Mouse (Mus musculus) hindbrain, embryonic 16.5 days (tissue): Measurements from ENCODE around the gene Klrd1. TPM values are rescaled to one million over a fixed set of nuclear protein-coding genes. Genes with fewer than 3 reads are reported as not detected.

Experiments
- ATAC-seq: fragments of 200-750 bp; cut with Nextera tagmentation; 2 replicates; pipeline ENCODE4 v1.8.0; 2017; ENCODE audit warnings: moderate TSS enrichment, moderate library complexity
- H3K27ac ChIP-seq: fragments of 300-500 bp; sonication (generic); 2 replicates; pipeline ENCODE4 v1.5.1; 2014; ENCODE audit warnings: low read depth, mild to moderate bottlenecking, control low read depth, low read length, moderate library complexity
- H3K27me3 ChIP-seq: fragments of 300-500 bp; sonication (generic); replicated peaks from 2 replicates; pipeline ENCODE4 v1.6.1; 2014; ENCODE audit warnings: low read length; ENCODE audit not compliant: control insufficient read depth, insufficient read depth
- H3K36me3 ChIP-seq: fragments of 300-500 bp; sonication (generic); 2 replicates; pipeline ENCODE4 v1.6.1; 2014; ENCODE audit warnings: mild to moderate bottlenecking, low read length, moderate library complexity, mixed read lengths; ENCODE audit not compliant: control insufficient read depth, insufficient read depth
- H3K4me1 ChIP-seq: fragments of 300-500 bp; sonication (generic); 2 replicates; pipeline ENCODE4 v1.6.1; 2014; ENCODE audit warnings: low read depth, low read length; ENCODE audit not compliant: control insufficient read depth, insufficient read depth
- H3K4me2 ChIP-seq: fragments of 300-500 bp; sonication (generic); 2 replicates; pipeline ENCODE4 v1.6.1; 2014; ENCODE audit warnings: mild to moderate bottlenecking, low read length, control low read depth, moderate library complexity
- H3K4me3 ChIP-seq: fragments of 300-500 bp; sonication (generic); 2 replicates; pipeline ENCODE4 v1.5.1; 2014; ENCODE audit warnings: mild to moderate bottlenecking, low read length, control low read depth, moderate library complexity
- H3K9ac ChIP-seq: fragments of 300-500 bp; sonication (generic); 2 replicates; pipeline ENCODE4 v1.6.1; 2014; ENCODE audit warnings: low read depth, mild to moderate bottlenecking, control low read depth, low read length, moderate library complexity
- H3K9me3 ChIP-seq: fragments of 300-500 bp; sonication (generic); 2 replicates; pipeline ENCODE4 v1.6.1; 2014; ENCODE audit warnings: mild to moderate bottlenecking, low read length, moderate library complexity; ENCODE audit not compliant: control insufficient read depth
- WGBS: fragments of 180-500 bp; shearing (Covaris S2); extraction: QIAGEN DNeasy Blood & Tissue Kit; methylation state at CpG from one replicate; pipeline ENCODE4 v1.1.7; 2014; 5-methylcytosine and 5-hydroxymethylcytosine counted together
- polyA plus RNA-seq: library from polyadenylated mRNA; unstranded; fragments of >200 nt; fragmentation: Nextera tagmentation; extraction: Ambion mirVana; gene quantifications from 2 replicates; pipeline ENCODE4 v1.2.1, GENCODE M21; 2015

Klrd1 gene
- not detected in 2 replicates for polyA plus RNA-seq

DNA sequence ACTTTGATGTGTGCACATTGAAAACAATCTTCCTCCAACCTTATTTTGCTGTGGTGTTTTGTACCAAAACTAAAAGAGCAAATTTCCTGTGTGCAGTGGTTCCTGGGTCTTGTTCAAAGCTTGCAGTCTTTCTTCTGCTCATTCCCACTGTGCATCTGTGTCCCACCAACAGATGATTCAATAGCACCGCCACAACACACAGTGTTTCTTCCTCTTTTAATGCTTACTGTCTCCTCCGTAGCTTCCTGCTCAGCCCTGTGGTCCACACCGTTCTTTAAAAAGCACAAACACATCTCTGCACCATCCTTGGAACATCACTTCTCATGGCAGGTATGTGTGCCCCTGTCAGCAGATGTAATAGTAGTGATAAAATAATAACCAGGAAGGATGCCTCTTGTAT is at the start of gene Klrd1:
Gene Klrd1, plus strand, starts transcription at position 275 of the 400 bp plus-strand sequence.
- no peaks in the 10 kb centered on the region for H3K36me3 ChIP-seq
- H3K9ac ChIP-seq, result no peak within 1 kb of the TSS
- H3K27ac ChIP-seq, result no peak within 1 kb of the TSS
- no peaks in the 10 kb centered on the region for H3K4me1 ChIP-seq
- H3K4me2 ChIP-seq, result no peak within 1 kb of the TSS
- no peak within 1 kb of the TSS for H3K4me3 ChIP-seq
- ATAC-seq, result no peak
- 83% methylated on average over 3 of the region's 3 CpGs for WGBS
- H3K9me3 ChIP-seq, result no peaks in the 10 kb centered on the region
- H3K27me3 ChIP-seq, result no peaks in the 10 kb centered on the region

DNA sequence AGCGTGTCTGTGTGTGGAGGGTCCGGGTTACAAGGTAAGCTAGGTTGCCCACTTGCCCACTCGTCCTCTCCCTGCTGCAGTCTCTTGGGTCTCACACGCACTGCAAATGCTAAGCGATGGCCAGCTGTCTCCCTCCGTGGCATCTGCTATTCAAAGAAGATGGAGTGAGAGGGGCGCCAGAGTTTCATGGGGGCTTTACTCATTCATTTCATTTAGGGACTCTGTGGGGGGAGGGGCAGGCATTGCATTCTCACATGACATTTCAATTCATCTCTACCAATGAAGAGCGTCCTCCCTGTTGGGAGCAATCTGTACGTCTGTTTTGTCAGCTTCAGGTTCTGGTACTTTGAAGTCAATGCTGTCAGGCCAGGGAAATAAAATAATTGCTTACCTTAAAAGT is 49.7 kb upstream of the Klrd1 start:
- Histone ChIP-seq H3K4me3 (no peak overlapping the region), H3K9ac (no peak overlapping the region), H3K27me3 (no peaks in the 10 kb centered on the region), H3K4me1 (peaks cover under 1% of the 10 kb centered on the region; the same call in 1 of the 2 replicates), H3K4me2 (no peak overlapping the region), H3K27ac (no peak overlapping the region), H3K36me3 (peaks cover 34% of the 10 kb centered on the region), H3K9me3 (no peaks in the 10 kb centered on the region)
- ATAC-seq, result no peak
- WGBS, result 31% methylated on average over 9 of the region's 9 CpGs

DNA sequence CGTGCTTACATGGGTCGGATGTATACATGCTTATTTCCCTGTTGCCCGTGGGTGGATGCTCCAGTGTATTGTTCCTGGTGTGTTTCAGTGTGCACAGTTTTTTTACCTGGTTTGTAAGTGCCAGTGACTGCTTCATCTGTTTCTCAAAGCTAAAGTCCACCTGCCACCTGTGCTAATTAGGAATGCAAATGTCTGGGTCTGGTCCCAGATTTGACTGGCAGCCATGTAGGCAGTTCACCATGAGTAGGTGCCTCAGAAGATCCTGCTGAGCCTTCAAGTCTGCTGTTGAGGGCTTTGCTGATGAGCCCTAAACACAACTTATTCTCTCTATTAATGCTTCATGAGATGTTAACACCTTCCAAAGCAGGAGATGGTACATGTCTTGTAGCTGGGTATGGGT is 49.0 kb upstream of the Klrd1 start:
- H3K4me2 ChIP-seq, result no peak overlapping the region
- H3K9me3 ChIP-seq, result no peaks in the 10 kb centered on the region
- no peak overlapping the region for H3K27ac ChIP-seq
- H3K4me1 ChIP-seq, result no peaks in the 10 kb centered on the region
- no peaks in the 10 kb centered on the region for H3K27me3 ChIP-seq
- no peak overlapping the region for H3K4me3 ChIP-seq
- ATAC-seq, result no peak
- H3K36me3 ChIP-seq, result peaks cover 34% of the 10 kb centered on the region
- WGBS, result 88% methylated on average over 3 of the region's 3 CpGs
- no peak overlapping the region for H3K9ac ChIP-seq

DNA sequence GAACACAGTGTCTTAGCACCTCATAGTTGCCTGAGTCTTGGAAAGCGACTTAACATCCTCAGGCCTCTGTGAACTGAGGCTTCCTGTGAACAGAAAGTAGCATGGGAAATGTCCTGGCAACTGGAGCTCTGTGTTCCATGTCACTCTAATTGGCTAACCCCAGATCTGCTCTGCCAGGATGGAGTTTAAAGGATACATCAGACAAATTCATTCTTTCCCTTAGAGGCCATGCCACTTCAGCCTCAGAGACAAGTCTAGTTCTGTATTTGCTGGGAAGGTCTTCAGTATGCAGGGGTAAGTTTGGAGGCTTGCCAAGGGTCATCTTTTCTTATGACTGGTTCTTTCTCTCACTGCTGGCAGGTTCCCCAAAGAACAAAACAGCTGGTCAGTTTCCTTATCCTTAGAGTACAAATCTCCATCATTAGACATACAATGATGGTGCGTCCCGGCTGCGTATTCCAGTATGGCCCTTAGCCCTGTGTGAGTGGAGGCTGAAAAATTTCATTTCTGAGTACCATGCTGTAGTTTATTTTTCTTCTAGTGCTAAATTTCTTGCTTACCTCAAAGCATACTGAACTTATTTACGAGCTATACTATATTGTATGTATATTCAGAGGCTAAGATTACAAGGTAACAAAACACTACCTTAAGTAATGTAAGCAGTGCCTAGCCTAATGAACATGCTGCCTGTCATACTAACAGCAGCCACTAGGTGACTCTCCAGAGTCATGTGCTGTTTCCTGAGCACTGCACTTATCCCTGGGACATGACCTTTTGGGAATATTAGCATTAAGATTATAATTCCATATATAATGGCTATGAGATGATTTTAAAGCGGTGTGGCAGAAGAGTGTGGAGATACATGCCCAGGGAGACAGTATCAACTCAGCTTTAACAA is 47.6 kb upstream of the Klrd1 start:
- Histone ChIP-seq H3K9ac (no peak overlapping the region), H3K9me3 (no peaks in the 10 kb centered on the region), H3K27ac (no peak overlapping the region), H3K4me2 (no peak overlapping the region), H3K4me3 (no peak overlapping the region), H3K36me3 (peaks cover 24% of the 10 kb centered on the region), H3K4me1 (no peaks in the 10 kb centered on the region), H3K27me3 (no peaks in the 10 kb centered on the region)
- 42% methylated on average over 6 of the region's 6 CpGs for WGBS
- ATAC-seq, result peak; percentile 85

- no peak overlapping the region for H3K27ac ChIP-seq
- no peak overlapping the region for H3K4me2 ChIP-seq
- H3K36me3 ChIP-seq, result no peaks in the 10 kb centered on the region
- no peaks in the 10 kb centered on the region for H3K4me1 ChIP-seq
- H3K9me3 ChIP-seq, result no peaks in the 10 kb centered on the region
- WGBS, result 95% methylated on average over 2 of the region's 2 CpGs
- H3K4me3 ChIP-seq, result no peak overlapping the region
- H3K9ac ChIP-seq, result no peak overlapping the region
- ATAC-seq, result no peak
- no peaks in the 10 kb centered on the region for H3K27me3 ChIP-seq
These were observed 44.3 kb upstream of the Klrd1 start for GRCm38 (mm10) chr6:129547277-129547676.

DNA sequence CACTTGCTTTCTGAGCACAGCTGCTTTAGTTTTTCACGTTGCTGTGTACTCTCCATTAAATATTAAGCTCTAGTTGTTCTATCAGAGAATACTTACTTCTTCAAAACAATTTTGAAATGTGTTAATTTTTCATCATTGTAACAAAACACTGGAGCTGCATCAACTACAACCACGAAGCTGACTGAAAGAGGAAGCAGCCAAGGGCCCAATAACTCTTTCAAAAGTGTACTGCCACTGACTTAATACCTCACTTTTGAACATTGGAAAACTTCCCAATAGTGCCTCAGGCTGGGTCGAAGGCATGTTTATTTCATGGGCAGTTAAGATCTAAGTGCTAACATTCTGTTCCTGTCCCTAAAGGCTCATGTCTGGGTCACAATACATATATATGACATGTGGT is 43.6 kb upstream of the Klrd1 start:
- H3K27ac ChIP-seq, result no peak overlapping the region
- WGBS, result 75% methylated on average over 3 of the region's 3 CpGs
- no peak overlapping the region for H3K4me3 ChIP-seq
- H3K27me3 ChIP-seq, result no peaks in the 10 kb centered on the region
- no peaks in the 10 kb centered on the region for H3K4me1 ChIP-seq
- no peak overlapping the region for H3K9ac ChIP-seq
- no peak overlapping the region for H3K4me2 ChIP-seq
- ATAC-seq, result no peak
- no peaks in the 10 kb centered on the region for H3K36me3 ChIP-seq
- no peaks in the 10 kb centered on the region for H3K9me3 ChIP-seq

- no peak overlapping the region for H3K4me2 ChIP-seq
- H3K9ac ChIP-seq, result no peak overlapping the region
- H3K4me3 ChIP-seq, result no peak overlapping the region
- no peaks in the 10 kb centered on the region for H3K9me3 ChIP-seq
- H3K27me3 ChIP-seq, result no peaks in the 10 kb centered on the region
- ATAC-seq, result peak; percentile 64
- H3K27ac ChIP-seq, result no peak overlapping the region
- H3K4me1 ChIP-seq, result no peaks in the 10 kb centered on the region
- no peaks in the 10 kb centered on the region for H3K36me3 ChIP-seq
These were observed 34.1 kb upstream of the Klrd1 start for GRCm38 (mm10) chr6:129557298-129558023.

DNA sequence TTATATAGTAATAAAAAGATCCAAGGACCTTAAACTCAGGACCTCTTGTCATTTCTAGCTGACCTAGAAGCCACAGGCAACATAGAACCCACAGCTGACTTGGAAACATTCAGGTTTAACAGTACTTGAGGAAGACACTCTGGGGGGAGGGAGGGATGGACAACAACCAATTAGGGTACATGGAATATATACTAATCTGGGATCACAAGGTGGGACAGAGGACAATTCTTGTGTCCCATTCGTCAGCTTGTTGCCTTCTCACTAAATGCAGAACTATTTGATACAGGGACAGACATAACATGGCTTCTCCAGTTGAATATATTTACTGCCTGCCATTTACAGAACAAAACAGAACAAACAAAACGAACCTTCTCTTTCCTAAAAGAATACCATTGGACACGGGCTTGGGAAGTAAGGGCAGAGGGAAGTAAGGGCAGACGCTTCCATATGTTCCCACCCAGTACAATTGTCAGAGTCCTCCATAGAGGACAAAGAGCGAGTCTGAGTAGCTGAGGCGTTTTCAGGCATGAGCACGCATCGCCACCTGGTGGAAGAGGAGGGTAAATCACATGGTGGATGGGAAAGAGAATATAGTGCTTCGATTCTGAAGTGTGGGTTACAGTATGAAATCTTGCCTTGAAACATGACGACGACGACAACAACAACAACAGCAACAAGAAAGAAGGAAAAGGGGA is 32.5 kb upstream of the Klrd1 start:
- no peaks in the 10 kb centered on the region for H3K36me3 ChIP-seq
- peak overlapping the region; percentile 28; the same call in 1 of the 2 replicates for H3K4me2 ChIP-seq
- no peak overlapping the region for H3K9ac ChIP-seq
- ATAC-seq, result peak; percentile 90
- no peaks in the 10 kb centered on the region for H3K4me1 ChIP-seq
- H3K27me3 ChIP-seq, result no peaks in the 10 kb centered on the region
- 20% methylated on average over 12 of the region's 12 CpGs for WGBS
- H3K4me3 ChIP-seq, result no peak overlapping the region
- no peak overlapping the region for H3K27ac ChIP-seq
- H3K9me3 ChIP-seq, result no peaks in the 10 kb centered on the region

- Histone ChIP-seq H3K4me2 (no peak overlapping the region), H3K36me3 (no peaks in the 10 kb centered on the region), H3K9ac (no peak overlapping the region), H3K27ac (no peak overlapping the region), H3K9me3 (no peaks in the 10 kb centered on the region), H3K27me3 (no peaks in the 10 kb centered on the region), H3K4me3 (no peak overlapping the region), H3K4me1 (no peaks in the 10 kb centered on the region)
- peak; percentile 53 for ATAC-seq
- 65% methylated on average over 4 of the region's 4 CpGs for WGBS
These were observed 31.9 kb upstream of the Klrd1 start for GRCm38 (mm10) chr6:129559641-129560027.
